Mouse (Mus musculus) large intestine, adult 2 months (tissue): ENCODE measurements at regions not wholly inside any gene's neighbourhood (a gene's known extent, or its start where the extent isn't known, plus 50 kb on each side); places are given as distances from the start of the nearest gene placed in this dataset.

Source experiments
- DNase-seq: peaks from one replicate; pipeline ENCODE4 v3.0.0-alpha.2; 2012; ENCODE audit warnings: low read depth, low spot score
- WGBS: fragments of 180-500 bp; shearing (Covaris S2); methylation state at CpG from one replicate; pipeline ENCODE4 v1.1.7; 2018; 5-methylcytosine and 5-hydroxymethylcytosine counted together

- no peak for DNase-seq
- WGBS: 62% methylated on average over 6 of the region's 6 CpGs
These were observed 485.3 kb upstream of the Kcnab2 start for GRCm38 (mm10) chr4:152963001-152963400.

- no peak for DNase-seq
These were observed 484.5 kb upstream of the Kcnab2 start for GRCm38 (mm10) chr4:152962165-152962564.

- WGBS: 89% methylated on average over 4 of the region's 4 CpGs
- no peak for DNase-seq
These were observed 484.0 kb upstream of the Kcnab2 start for GRCm38 (mm10) chr4:152961677-152962076.

GRCm38 (mm10) chr4:152959627-152960230 is 482.1 kb upstream of the Kcnab2 start:
- DNase-seq: no peak
- 61% methylated on average over 12 of the region's 12 CpGs for WGBS

GRCm38 (mm10) chr4:152953237-152953974 is 475.7 kb upstream of the Kcnab2 start:
- DNase-seq: no peak
- WGBS: 43% methylated on average over 15 of the region's 15 CpGs

- DNase-seq: no peak
- 64% methylated on average over 7 of the region's 7 CpGs for WGBS
These were observed 471.3 kb upstream of the Kcnab2 start for GRCm38 (mm10) chr4:152948956-152949355.

GRCm38 (mm10) chr4:152941159-152941558 is 463.5 kb upstream of the Kcnab2 start:
- 65% methylated on average over 8 of the region's 8 CpGs for WGBS

GRCm38 (mm10) chr4:152936614-152937013 is 458.9 kb upstream of the Kcnab2 start:
- WGBS: 25% methylated on average over 2 of the region's 2 CpGs
- no peak for DNase-seq

More at GRCm38 (mm10) chr4:152941159-152941558, 463.5 kb upstream of the Kcnab2 start:
- no peak for DNase-seq

GRCm38 (mm10) chr4:152935484-152935883 is 457.8 kb upstream of the Kcnab2 start:
- DNase-seq: no peak

GRCm38 (mm10) chr4:152928422-152928985 is 450.8 kb upstream of the Kcnab2 start:
- 24% methylated on average over 5 of the region's 5 CpGs for WGBS

More at GRCm38 (mm10) chr4:152935484-152935883, 457.8 kb upstream of the Kcnab2 start:
- WGBS: 81% methylated on average over 3 of the region's 3 CpGs

GRCm38 (mm10) chr4:152920261-152920660 is 442.6 kb upstream of the Kcnab2 start:
- 38% methylated on average over 3 of the region's 3 CpGs for WGBS
- no peak for DNase-seq

More at GRCm38 (mm10) chr4:152928422-152928985, 450.8 kb upstream of the Kcnab2 start:
- no peak for DNase-seq

GRCm38 (mm10) chr4:152919851-152920250 is 442.2 kb upstream of the Kcnab2 start:
- no peak for DNase-seq

GRCm38 (mm10) chr4:152916576-152916975 is 438.9 kb upstream of the Kcnab2 start:
- 36% methylated on average over 7 of the region's 7 CpGs for WGBS

More at GRCm38 (mm10) chr4:152919851-152920250, 442.2 kb upstream of the Kcnab2 start:
- 23% methylated on average over 1 of the region's 1 CpGs for WGBS

GRCm38 (mm10) chr4:152913497-152913896 is 435.8 kb upstream of the Kcnab2 start:
- no peak for DNase-seq
- 40% methylated on average over 10 of the region's 10 CpGs for WGBS

More at GRCm38 (mm10) chr4:152916576-152916975, 438.9 kb upstream of the Kcnab2 start:
- no peak for DNase-seq

GRCm38 (mm10) chr4:152912846-152913245 is 435.2 kb upstream of the Kcnab2 start:
- WGBS: 89% methylated on average over 10 of the region's 10 CpGs
- DNase-seq: no peak

- no peak for DNase-seq
- WGBS: 65% methylated on average over 5 of the region's 5 CpGs
These were observed 430.6 kb upstream of the Kcnab2 start for GRCm38 (mm10) chr4:152908235-152908634.

- WGBS: 78% methylated on average over 11 of the region's 11 CpGs
- no peak for DNase-seq
These were observed 425.2 kb upstream of the Kcnab2 start for GRCm38 (mm10) chr4:152902851-152903250.

- 70% methylated on average over 4 of the region's 4 CpGs for WGBS
- DNase-seq: no peak
These were observed 422.4 kb upstream of the Kcnab2 start for GRCm38 (mm10) chr4:152900049-152900448.

GRCm38 (mm10) chr4:152895076-152895475 is 417.4 kb upstream of the Kcnab2 start:
- DNase-seq: no peak
- WGBS: 61% methylated on average over 13 of the region's 13 CpGs

GRCm38 (mm10) chr4:152892997-152893396 is 415.3 kb upstream of the Kcnab2 start:
- no peak for DNase-seq
- WGBS: 70% methylated on average over 3 of the region's 3 CpGs

- no peak for DNase-seq
- 81% methylated on average over 5 of the region's 5 CpGs for WGBS
These were observed 411.5 kb upstream of the Kcnab2 start for GRCm38 (mm10) chr4:152889211-152889610.
